Mouse (Mus musculus) embryonic fibroblast, embryonic 13.5 days (primary cell): Measurements from ENCODE around the gene Phldb2. TPM values are rescaled to one million over a fixed set of nuclear protein-coding genes. Genes with fewer than 3 reads are reported as not detected.

Source experiments
- H3K27ac ChIP-seq: 2 replicates; pipeline ENCODE4 v1.5.1; 2012; ENCODE audit warnings: low read length, control low read depth, inconsistent platforms; ENCODE audit not compliant: insufficient read depth
- H3K4me1 ChIP-seq: 2 replicates; pipeline ENCODE4 v1.6.1; 2011; ENCODE audit warnings: low read length; ENCODE audit not compliant: control insufficient read depth, insufficient read depth
- H3K4me3 ChIP-seq: 2 replicates; pipeline ENCODE4 v1.5.1; 2011; ENCODE audit warnings: mild to moderate bottlenecking, control low read depth, low read length; ENCODE audit not compliant: insufficient read depth
- CTCF ChIP-seq: IDR thresholded peaks from 2 replicates; pipeline ENCODE4 v1.5.1; 2011; ENCODE audit warnings: mild to moderate bottlenecking, control low read depth, low read length, moderate library complexity, borderline replicate concordance; ENCODE audit not compliant: insufficient read depth
- POLR2A ChIP-seq: IDR thresholded peaks from 2 replicates; pipeline ENCODE4 v1.6.1; 2011; ENCODE audit warnings: low read depth, mild to moderate bottlenecking, control low read depth, low read length, moderate library complexity
- polyA plus RNA-seq: library from polyadenylated mRNA; stranded (reverse); fragments of >200 nt; gene quantifications from 2 replicates; pipeline ENCODE4 v1.2.4, GENCODE M21; 2011; ENCODE audit warnings: low read depth; ENCODE audit not compliant: missing spikeins, insufficient read length

Gene Phldb2
- polyA plus RNA-seq, 1 experiment: 253 TPM

GRCm38 (mm10) chr16:45935956-45936483 lies 17.4 kb downstream of the Phldb2 start:
- H3K27ac ChIP-seq: peak overlapping the region; percentile 99
- no peak for TF ChIP-seq POLR2A
- no peak for TF ChIP-seq CTCF
- peaks cover 14% of the 10 kb centered on the region for H3K4me1 ChIP-seq
- no peak overlapping the region for H3K4me3 ChIP-seq

GRCm38 (mm10) chr16:45934721-45935407 lies 18.5 kb downstream of the Phldb2 start:
- peak overlapping the region; percentile 97 for H3K27ac ChIP-seq
- TF ChIP-seq POLR2A (no peak), CTCF (no peak)
- H3K4me3 ChIP-seq: no peak overlapping the region

GRCm38 (mm10) chr16:45930308-45930707 lies 23.1 kb downstream of the Phldb2 start:
- Histone ChIP-seq H3K27ac (peak overlapping the region; percentile 95), H3K4me1 (peaks cover 22% of the 10 kb centered on the region), H3K4me3 (no peak overlapping the region)
- TF ChIP-seq POLR2A (peak; percentile 26; the same call in 1 of the 2 replicates), CTCF (no peak)

More at GRCm38 (mm10) chr16:45934721-45935407, 18.5 kb downstream of the Phldb2 start:
- peaks cover 22% of the 10 kb centered on the region for H3K4me1 ChIP-seq

GRCm38 (mm10) chr16:45928090-45928489 lies 25.3 kb downstream of the Phldb2 start:
- TF ChIP-seq POLR2A (no peak), CTCF (no peak)
- H3K4me3 ChIP-seq: no peak overlapping the region
- peak overlapping the region; percentile 76 for H3K27ac ChIP-seq
- H3K4me1 ChIP-seq: peaks cover 19% of the 10 kb centered on the region

- TF ChIP-seq POLR2A: no peak
- TF ChIP-seq CTCF: no peak
- peak overlapping the region; percentile 76 for H3K27ac ChIP-seq
- peaks cover 21% of the 10 kb centered on the region for H3K4me1 ChIP-seq
- H3K4me3 ChIP-seq: no peak overlapping the region
Measured at GRCm38 (mm10) chr16:45927601-45928000, 25.8 kb downstream of the Phldb2 start.

GRCm38 (mm10) chr16:45926875-45927274 lies 26.5 kb downstream of the Phldb2 start:
- Histone ChIP-seq H3K27ac (peak overlapping the region; percentile 76), H3K4me1 (peaks cover 21% of the 10 kb centered on the region), H3K4me3 (no peak overlapping the region)
- no peak for TF ChIP-seq POLR2A
- no peak for TF ChIP-seq CTCF

GRCm38 (mm10) chr16:45923731-45924424 lies 29.5 kb downstream of the Phldb2 start:
- TF ChIP-seq CTCF (no peak), POLR2A (no peak)
- Histone ChIP-seq H3K4me1 (peaks cover 14% of the 10 kb centered on the region), H3K27ac (peak overlapping the region; percentile 95), H3K4me3 (no peak overlapping the region)

GRCm38 (mm10) chr16:45922546-45923229 lies 30.7 kb downstream of the Phldb2 start:
- H3K4me3 ChIP-seq: no peak overlapping the region
- TF ChIP-seq POLR2A (no peak), CTCF (no peak)
- H3K4me1 ChIP-seq: peaks cover 12% of the 10 kb centered on the region
- peak overlapping the region; percentile 95 for H3K27ac ChIP-seq

- H3K4me1 ChIP-seq: peaks cover 7% of the 10 kb centered on the region; the same call in 1 of the 2 replicates
- H3K27ac ChIP-seq: no peak overlapping the region
- TF ChIP-seq POLR2A: no peak
- TF ChIP-seq CTCF: no peak
Measured at GRCm38 (mm10) chr16:45919572-45919971, 33.8 kb downstream of the Phldb2 start.

More at GRCm38 (mm10) chr16:45919572-45919971, 33.8 kb downstream of the Phldb2 start:
- no peak overlapping the region for H3K4me3 ChIP-seq
